Mouse (Mus musculus): ENCODE measurements at regions not wholly inside any gene's neighbourhood (a gene's known extent, or its start where the extent isn't known, plus 50 kb on each side); places are given as distances from the start of the nearest gene placed in this dataset.

DNA sequence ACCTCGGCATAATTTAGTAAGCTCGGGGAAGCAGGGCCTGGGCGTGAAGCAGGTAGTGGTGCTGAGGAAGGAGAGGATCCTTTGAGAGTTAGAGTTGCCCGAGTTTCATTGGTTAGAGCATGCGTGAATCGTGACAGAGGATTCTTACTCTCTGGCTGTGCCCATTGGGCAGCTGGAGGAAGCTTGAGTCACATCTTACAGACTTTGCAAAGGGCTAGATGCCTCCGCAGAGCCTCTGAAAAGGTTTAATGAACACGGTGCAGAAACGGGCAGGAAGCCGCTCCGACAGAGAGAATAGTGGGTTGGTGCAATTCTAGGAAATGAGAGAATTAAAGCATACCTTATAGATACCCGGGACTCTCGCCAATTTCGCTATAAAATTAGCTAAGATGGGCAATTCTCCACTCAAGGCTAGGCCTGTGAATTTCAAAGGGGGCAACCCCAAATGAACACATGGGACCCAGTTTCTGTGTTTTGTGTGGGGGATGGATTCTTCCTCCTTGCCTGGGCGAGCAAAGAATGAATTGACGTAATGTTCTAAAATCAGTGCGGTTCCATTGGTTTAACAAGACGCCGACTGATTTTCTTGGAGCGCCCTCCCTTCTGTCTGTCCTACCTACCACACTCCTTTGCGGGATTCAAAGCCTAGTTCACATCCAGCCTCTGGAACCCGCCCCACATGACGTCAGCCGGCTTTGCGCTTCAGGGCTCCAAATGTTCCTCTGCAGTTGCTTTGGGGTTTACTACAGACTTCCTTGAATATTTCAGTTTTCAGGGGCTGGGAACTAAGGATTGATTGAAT is 52.1 kb upstream of the Nudt4 start:
- Histone ChIP-seq H3K27ac (replicated peaks; ENCODE audit: low read depth, low read length) (no peak overlapping the region), H3K9me3 (ENCODE audit: control insufficient read depth, low read length) (no peaks in the 10 kb centered on the region), H3K4me3 (replicated peaks; ENCODE audit: low read length) (no peak overlapping the region), H3K27me3 (ENCODE audit: control insufficient read depth, insufficient read depth, low read length) (no peaks in the 10 kb centered on the region), H3K4me2 (replicated peaks; ENCODE audit: low read depth, low read length, severe bottlenecking) (0 out of 2 replicates have a peak overlapping the region, but pooled peaks have one; percentile 3), H3K9ac (ENCODE audit: low read depth, low read length, severe bottlenecking) (no peak overlapping the region), H3K4me1 (ENCODE audit: control insufficient read depth, insufficient read depth, low read length) (peaks cover 6% of the 10 kb centered on the region; the same call in 1 of the 2 replicates), H3K36me3 (ENCODE audit: control insufficient read depth, insufficient read depth, low read length) (no peaks in the 10 kb centered on the region)
- WGBS: 72% methylated on average over 25 of the region's 25 CpGs
- ATAC-seq (ENCODE audit: low FRiP score, low read depth) (no peak; the same call in 1 of the 2 replicates), DNase-seq (ENCODE audit: low spot score) (peak; percentile 27)
- TF ChIP-seq POLR2A (IDR thresholded peaks at IDR 0.05; ENCODE audit: borderline replicate concordance, extremely low read depth, insufficient read depth, insufficient read length): no peak
